Mouse (Mus musculus) stomach, postnatal 0 days (tissue): ENCODE measurements around the gene Khsrp. TPM values are rescaled to one million over a fixed set of nuclear protein-coding genes. Genes with fewer than 3 reads are reported as not detected.
A peak's percentile ranks its signal among the peaks of the same experiment; 100 is the strongest.

ENCODE experiments used
- ATAC-seq: fragments of 200-750 bp; cut with Nextera tagmentation; 2 replicates; pipeline ENCODE4 v1.8.0; 2017; ENCODE audit not compliant: low FRiP score, low TSS enrichment
- DNase-seq: peaks from one replicate; pipeline ENCODE4 v3.0.0-alpha.2; 2016; ENCODE audit warnings: low spot score
- H3K27ac ChIP-seq: fragments of 300-500 bp; sonication (generic); replicated peaks from 2 replicates; pipeline ENCODE4 v1.5.1; 2014; ENCODE audit warnings: mild to moderate bottlenecking, control low read depth
- H3K27me3 ChIP-seq: fragments of 300-500 bp; sonication (generic); 2 replicates; pipeline ENCODE4 v1.6.1; 2014; ENCODE audit warnings: low read length; ENCODE audit not compliant: control insufficient read depth, insufficient read depth
- H3K36me3 ChIP-seq: fragments of 300-500 bp; sonication (generic); 2 replicates; pipeline ENCODE4 v1.6.1; 2014; ENCODE audit warnings: low read length, mixed read lengths; ENCODE audit not compliant: control insufficient read depth, insufficient read depth
- H3K4me1 ChIP-seq: fragments of 300-500 bp; sonication (generic); replicated peaks from 2 replicates; pipeline ENCODE4 v1.6.1; 2014; ENCODE audit warnings: antibody characterized with exemption; ENCODE audit not compliant: control insufficient read depth, insufficient read depth
- H3K4me2 ChIP-seq: fragments of 300-500 bp; sonication (generic); replicated peaks from 2 replicates; pipeline ENCODE4 v1.6.1; 2014; ENCODE audit warnings: low read depth, mild to moderate bottlenecking, control low read depth, moderate library complexity
- H3K4me3 ChIP-seq: fragments of 300-500 bp; sonication (generic); 2 replicates; pipeline ENCODE4 v1.5.1; 2014; ENCODE audit warnings: low read depth, low read length, control low read depth
- H3K9ac ChIP-seq: fragments of 300-500 bp; sonication (generic); 2 replicates; pipeline ENCODE4 v1.6.1; 2014; ENCODE audit warnings: mild to moderate bottlenecking, low read length, control low read depth, mixed read lengths
- H3K9me3 ChIP-seq: fragments of 300-500 bp; sonication (generic); 2 replicates; pipeline ENCODE4 v1.6.1; 2016; ENCODE audit warnings: low read length; ENCODE audit not compliant: control insufficient read depth
- CTCF ChIP-seq: IDR thresholded peaks from 2 replicates; pipeline ENCODE4 v1.5.1; 2016; ENCODE audit warnings: antibody characterized with exemption, low read depth, mild to moderate bottlenecking, moderate library complexity
- EP300 ChIP-seq: optimal IDR thresholded peaks from 2 replicates; pipeline ENCODE3; 2016; ENCODE audit warnings: antibody characterized with exemption
- WGBS: fragments of 180-500 bp; shearing (Covaris S2); extraction: QIAGEN DNeasy Blood & Tissue Kit; methylation state at CpG from one replicate; pipeline ENCODE4 v1.1.7; 2014; 5-methylcytosine and 5-hydroxymethylcytosine counted together
- polyA plus RNA-seq: library from polyadenylated mRNA; unstranded; fragments of >200 nt; fragmentation: Nextera tagmentation; extraction: Ambion mirVana; gene quantifications from 2 replicates; pipeline ENCODE4 v1.2.1, GENCODE M21; 2015

Gene Khsrp
- polyA plus RNA-seq, 1 experiment from 2014 or later = 18.2 TPM

GRCm38 (mm10) chr17:56989467-56990114, 41.7 kb downstream of the Khsrp start:
- Histone ChIP-seq H3K9ac (peak overlapping the region; percentile 63), H3K27me3 (no peaks in the 10 kb centered on the region), H3K4me2 (peak overlapping the region; percentile 83), H3K4me1 (no peaks in the 10 kb centered on the region; the same call in 1 of the 2 replicates), H3K36me3 (peaks cover 12% of the 10 kb centered on the region; the same call in 1 of the 2 replicates), H3K4me3 (peak overlapping the region; percentile 66), H3K9me3 (no peaks in the 10 kb centered on the region), H3K27ac (peak overlapping the region; percentile 58; the same call in 1 of the 2 replicates)
- WGBS = 3% methylated on average over 25 of the region's 25 CpGs
- no peak for TF ChIP-seq EP300
- TF ChIP-seq CTCF = no peak; the same call in none of the 2 replicates
- DNase-seq = no peak
- ATAC-seq = peak; percentile 89

DNA sequence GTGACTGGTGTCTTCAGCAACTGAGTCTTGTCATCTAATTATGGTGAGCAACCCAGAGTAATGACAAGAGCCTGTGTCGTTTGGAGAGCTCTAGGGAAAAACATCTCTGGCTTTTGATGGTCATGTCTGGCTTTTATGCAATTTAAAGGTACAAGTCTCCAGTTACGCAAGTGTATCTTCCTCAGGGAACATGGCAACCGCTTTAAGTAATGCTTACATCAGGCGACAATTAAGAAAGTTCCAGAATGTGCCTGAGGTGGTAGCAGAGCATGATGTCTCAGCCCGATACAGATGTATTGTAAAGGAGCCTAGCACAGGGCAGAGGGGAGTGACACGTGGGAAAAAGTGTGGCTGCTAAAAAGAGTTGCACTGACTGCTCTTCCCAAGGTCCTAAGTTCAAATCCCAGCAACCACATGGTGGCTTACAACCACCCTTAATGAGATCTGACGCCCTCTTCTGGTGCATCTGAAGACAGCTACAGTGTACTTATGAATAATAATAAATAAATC, 42.3 kb downstream of the Khsrp start:
- Histone ChIP-seq H3K4me1 (no peaks in the 10 kb centered on the region; the same call in 1 of the 2 replicates), H3K4me3 (no peak overlapping the region; the same call in 1 of the 2 replicates), H3K36me3 (peaks cover 12% of the 10 kb centered on the region; the same call in 1 of the 2 replicates), H3K27me3 (no peaks in the 10 kb centered on the region), H3K9me3 (no peaks in the 10 kb centered on the region), H3K9ac (no peak overlapping the region), H3K27ac (no peak overlapping the region), H3K4me2 (peak overlapping the region; percentile 83)
- DNase-seq = peak; percentile 10
- peak; percentile 40 for TF ChIP-seq CTCF
- TF ChIP-seq EP300 = no peak
- no peak for ATAC-seq
- 65% methylated on average over 7 of the region's 7 CpGs for WGBS

DNA sequence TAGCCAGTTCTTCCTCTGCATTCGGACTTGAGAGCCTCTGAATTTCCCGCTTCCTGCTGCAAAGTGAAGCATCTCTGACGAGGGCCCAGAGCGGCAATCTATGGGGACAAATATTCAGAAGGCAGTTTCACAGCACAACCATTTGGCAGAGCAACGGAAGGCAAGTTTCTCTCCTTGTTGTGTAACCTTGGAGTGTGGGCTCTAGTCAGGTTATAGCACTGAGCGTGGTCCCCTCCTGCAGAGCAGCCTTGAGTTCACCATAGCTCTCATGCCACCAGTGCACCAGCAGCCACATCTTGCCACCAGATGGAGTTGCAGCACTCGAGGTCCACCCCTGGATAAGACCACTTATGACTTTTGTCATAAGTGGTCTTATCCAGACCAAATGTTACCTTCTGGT, 42.9 kb downstream of the Khsrp start:
- Histone ChIP-seq H3K36me3 (peaks cover 8% of the 10 kb centered on the region; the same call in 1 of the 2 replicates), H3K4me1 (no peaks in the 10 kb centered on the region; the same call in 1 of the 2 replicates), H3K27me3 (no peaks in the 10 kb centered on the region), H3K27ac (no peak overlapping the region), H3K4me3 (no peak overlapping the region), H3K9me3 (no peaks in the 10 kb centered on the region), H3K4me2 (no peak overlapping the region), H3K9ac (no peak overlapping the region)
- DNase-seq (peak; percentile 10), ATAC-seq (no peak)
- TF ChIP-seq CTCF (peak; percentile 45), EP300 (no peak)
- WGBS = 83% methylated on average over 7 of the region's 7 CpGs

DNA sequence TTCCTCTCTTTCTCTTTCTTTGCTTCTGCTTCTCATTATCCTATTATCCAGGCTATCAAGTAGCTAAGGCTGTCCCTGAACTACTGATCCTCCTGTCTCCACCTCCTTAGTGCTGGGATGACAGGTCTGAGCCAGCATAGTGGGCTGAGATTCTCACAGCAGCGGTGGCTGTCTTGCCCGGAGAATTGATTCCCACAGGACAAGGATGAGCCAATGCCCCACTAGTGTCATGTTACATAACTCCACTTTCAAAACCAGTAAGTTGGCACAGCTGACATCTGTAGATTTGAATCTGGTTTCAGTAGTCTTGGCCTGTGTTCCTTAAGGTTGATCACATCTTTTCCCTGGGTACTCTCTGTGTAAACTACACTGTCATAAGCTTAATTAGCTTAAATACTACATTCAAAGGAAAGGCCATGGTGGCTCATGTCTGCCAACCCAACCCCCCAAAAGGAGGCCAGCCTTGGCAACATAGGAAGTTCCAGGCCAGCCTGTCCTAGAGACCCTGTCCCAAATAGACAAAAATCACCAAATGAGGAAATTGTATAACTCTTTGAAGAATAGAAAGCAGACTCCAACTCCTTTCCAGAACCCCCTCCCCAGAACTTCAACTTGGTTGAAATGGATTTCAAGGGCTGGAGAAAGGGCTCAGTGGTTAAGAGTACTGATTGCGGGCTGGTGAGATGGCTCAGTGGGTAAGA, 45.1 kb downstream of the Khsrp start:
- ATAC-seq = no peak
- no peaks in the 10 kb centered on the region for H3K27me3 ChIP-seq
- H3K4me3 ChIP-seq = no peak overlapping the region
- DNase-seq = peak; percentile 6
- no peaks in the 10 kb centered on the region for H3K36me3 ChIP-seq
- no peaks in the 10 kb centered on the region for H3K9me3 ChIP-seq
- no peak overlapping the region for H3K27ac ChIP-seq
- TF ChIP-seq CTCF (no peak), EP300 (no peak)
- H3K4me2 ChIP-seq = no peak overlapping the region
- H3K4me1 ChIP-seq = no peaks in the 10 kb centered on the region; the same call in 1 of the 2 replicates
- WGBS = 85% methylated on average over 3 of the region's 3 CpGs
- H3K9ac ChIP-seq = no peak overlapping the region

GRCm38 (mm10) chr17:56985656-56986055, 45.7 kb downstream of the Khsrp start:
- no peaks in the 10 kb centered on the region for H3K4me1 ChIP-seq
- H3K27ac ChIP-seq = no peak overlapping the region
- no peak overlapping the region for H3K9ac ChIP-seq
- 70% methylated on average over 3 of the region's 3 CpGs for WGBS
- no peak overlapping the region for H3K4me3 ChIP-seq
- H3K4me2 ChIP-seq = no peak overlapping the region
- ATAC-seq (no peak), DNase-seq (peak; percentile 10)
- H3K36me3 ChIP-seq = no peaks in the 10 kb centered on the region
- H3K27me3 ChIP-seq = no peaks in the 10 kb centered on the region
- H3K9me3 ChIP-seq = no peaks in the 10 kb centered on the region
- TF ChIP-seq CTCF = no peak
- no peak for TF ChIP-seq EP300
